Mouse (Mus musculus) cerebellum, adult 2 months (tissue): ENCODE measurements around the gene Lrrc20. TPM values are rescaled to one million over a fixed set of nuclear protein-coding genes. Genes with fewer than 3 reads are reported as not detected.
"Not testable (repeated sequence)": the region's sequence is repeated elsewhere in the genome, so short reads cannot be mapped to it uniquely, and the experiment has no call there.

Experiments
- DNase-seq, 2 experiments: peaks; one replicate each; pipeline ENCODE4 v3.0.0; 2021
- H3K27ac ChIP-seq: fragments of 200-500 bp; 2 replicates; pipeline ENCODE4 v1.5.1; 2012; ENCODE audit warnings: low read length, control low read depth, inconsistent platforms; ENCODE audit not compliant: insufficient read depth
- H3K27me3 ChIP-seq: fragments of 200-500 bp; 2 replicates; pipeline ENCODE4 v1.6.1; 2012; ENCODE audit warnings: inconsistent platforms, mild to moderate bottlenecking, low read length, moderate library complexity; ENCODE audit not compliant: control insufficient read depth, insufficient read depth
- H3K4me1 ChIP-seq: fragments of 200-500 bp; 2 replicates; pipeline ENCODE4 v1.6.1; 2011; ENCODE audit warnings: low read length; ENCODE audit not compliant: control insufficient read depth, insufficient read depth
- H3K4me3 ChIP-seq: fragments of 200-500 bp; replicated peaks from 2 replicates; pipeline ENCODE3; 2011; ENCODE audit warnings: mild to moderate bottlenecking, low read depth, low read length, control low read depth; ENCODE audit not compliant: insufficient read depth
- CTCF ChIP-seq: fragments of 200-500 bp; IDR thresholded peaks from 2 replicates; pipeline ENCODE4 v1.5.1; 2011; ENCODE audit warnings: low read depth, mild to moderate bottlenecking, control low read depth, low read length, moderate library complexity, borderline replicate concordance; ENCODE audit not compliant: insufficient read depth
- POLR2A ChIP-seq: fragments of 200-500 bp; IDR thresholded peaks from 2 replicates; pipeline ENCODE4 v1.6.1; 2011; ENCODE audit warnings: low read length, control low read depth, borderline replicate concordance; ENCODE audit not compliant: insufficient read depth
- WGBS: fragments of 180-500 bp; shearing (Covaris S2); methylation state at CpG from one replicate; pipeline ENCODE4 v1.1.7; 2018; 5-methylcytosine and 5-hydroxymethylcytosine counted together
- polyA plus RNA-seq: library from polyadenylated mRNA; depleted of rRNA; stranded (reverse); fragments of >200 nt; gene quantifications from 2 replicates; pipeline ENCODE4 v1.2.3, GENCODE M21; 2012

Gene Lrrc20
- polyA plus RNA-seq, 1 experiment, result 20.9 TPM

DNA sequence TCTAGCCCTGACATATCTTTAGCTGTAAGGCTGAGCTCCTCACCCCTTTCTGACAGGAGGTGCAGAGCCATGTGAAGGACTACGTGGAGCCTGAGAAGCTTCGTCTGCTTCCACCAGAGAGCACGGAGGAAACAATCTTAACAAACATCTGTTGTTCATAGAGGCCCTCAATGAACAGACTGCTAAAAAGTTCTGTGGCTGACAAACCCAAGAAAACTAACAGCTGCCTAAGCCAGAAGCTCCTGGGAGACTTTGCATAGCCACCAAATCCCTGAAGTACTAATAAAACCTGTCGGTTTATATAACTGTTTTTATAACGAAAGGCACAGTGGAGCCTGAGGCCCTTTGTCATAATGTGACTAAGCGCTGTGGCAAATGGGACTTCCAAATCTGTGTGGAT is 32.1 kb upstream of the Lrrc20 start:
- TF ChIP-seq POLR2A, result no peak
- TF ChIP-seq CTCF, result no peak
- Histone ChIP-seq H3K4me3 (no peak overlapping the region), H3K27ac (no peak overlapping the region), H3K27me3 (no peaks in the 10 kb centered on the region), H3K4me1 (peaks cover 28% of the 10 kb centered on the region)
- no peak for DNase-seq
- 52% methylated on average over 6 of the region's 6 CpGs for WGBS

DNA sequence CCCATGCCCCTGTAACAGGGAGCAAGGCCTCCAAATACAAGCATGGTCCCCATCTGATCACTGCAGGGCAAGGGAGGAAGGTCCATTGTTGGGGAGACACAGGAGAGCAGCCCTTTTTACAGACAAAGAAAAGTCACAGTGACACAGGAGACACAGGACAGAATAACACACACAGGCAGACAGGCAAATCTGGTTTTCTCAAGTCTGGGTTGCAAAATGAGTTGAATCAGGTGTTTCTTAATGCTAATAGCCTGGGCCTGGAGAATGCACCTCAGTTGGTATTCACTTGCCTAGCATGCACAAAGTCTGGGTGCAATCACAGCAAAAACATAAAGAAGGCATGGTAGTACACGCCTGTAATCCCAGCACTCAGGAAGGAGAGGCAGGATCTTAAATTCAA is 31.7 kb upstream of the Lrrc20 start:
- H3K4me3 ChIP-seq, result no peak overlapping the region
- WGBS, result 94% methylated on average over 1 of the region's 1 CpGs
- DNase-seq, result no peak
- no peaks in the 10 kb centered on the region for H3K27me3 ChIP-seq
- no peak overlapping the region for H3K27ac ChIP-seq
- TF ChIP-seq POLR2A (no peak), CTCF (no peak)
- H3K4me1 ChIP-seq, result peaks cover 28% of the 10 kb centered on the region

DNA sequence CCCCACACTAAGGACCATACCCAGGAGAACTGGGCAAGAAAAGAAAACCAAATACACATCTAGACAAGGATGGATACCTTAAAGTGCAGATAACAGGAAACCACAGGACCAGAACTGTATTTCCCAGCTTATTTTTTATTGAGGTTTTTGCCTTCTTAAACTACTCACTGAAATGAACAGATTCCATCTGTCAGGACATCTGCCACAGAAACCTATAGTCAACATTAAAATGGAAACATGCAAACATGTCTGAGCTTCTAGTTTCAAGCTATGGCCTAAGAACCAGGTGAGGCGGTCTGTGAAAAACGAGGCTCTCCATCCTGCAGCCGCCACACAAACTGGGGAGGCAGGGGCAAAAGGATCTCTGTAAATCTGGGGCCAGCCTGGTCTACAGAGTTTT is 30.6 kb upstream of the Lrrc20 start:
- H3K27me3 ChIP-seq, result no peaks in the 10 kb centered on the region
- peaks cover 28% of the 10 kb centered on the region for H3K4me1 ChIP-seq
- H3K27ac ChIP-seq, result no peak overlapping the region
- DNase-seq, result peak in 1 of 2 experiments; percentile 57
- H3K4me3 ChIP-seq, result no peak overlapping the region
- 31% methylated on average over 3 of the region's 3 CpGs for WGBS
- TF ChIP-seq POLR2A (no peak), CTCF (no peak)

- Histone ChIP-seq H3K4me3 (no peak overlapping the region), H3K4me1 (peaks cover 31% of the 10 kb centered on the region), H3K27me3 (no peaks in the 10 kb centered on the region), H3K27ac (no peak overlapping the region; the same call in 1 of the 2 replicates)
- WGBS, result 56% methylated on average over 10 of the region's 10 CpGs
- TF ChIP-seq POLR2A (no peak), CTCF (no peak)
- no peak for DNase-seq
Observed at GRCm38 (mm10) chr10:61447581-61448353, 27.8 kb upstream of the Lrrc20 start.

DNA sequence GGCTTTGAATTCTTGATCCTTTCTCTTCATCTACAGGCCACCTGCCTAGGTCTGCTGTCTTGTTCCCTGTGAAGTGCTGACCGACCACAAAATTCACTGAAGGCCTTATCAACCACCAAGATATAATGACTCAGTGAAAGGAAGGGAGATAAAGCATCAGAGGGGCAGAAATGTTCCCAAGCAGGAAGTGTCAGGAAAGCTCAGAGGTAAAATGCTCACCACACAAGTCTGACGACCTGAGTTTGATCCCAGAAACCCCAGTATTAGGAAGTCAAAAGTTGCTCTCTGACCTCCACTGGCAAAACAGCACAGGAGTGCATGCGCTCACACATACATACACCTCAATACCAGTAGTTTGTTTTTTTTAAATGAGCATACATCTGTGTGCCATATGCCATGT is 26.8 kb upstream of the Lrrc20 start:
- peaks cover 23% of the 10 kb centered on the region; the same call in 1 of the 2 replicates for H3K4me1 ChIP-seq
- no peak overlapping the region for H3K27ac ChIP-seq
- no peak overlapping the region for H3K4me3 ChIP-seq
- no peak for TF ChIP-seq CTCF
- no peak for TF ChIP-seq POLR2A
- H3K27me3 ChIP-seq, result no peaks in the 10 kb centered on the region
- DNase-seq, result no peak
- 75% methylated on average over 3 of the region's 3 CpGs for WGBS

- Histone ChIP-seq H3K4me3 (peak overlapping the region; percentile 87), H3K27ac (no peak overlapping the region), H3K4me1 (peaks cover 15% of the 10 kb centered on the region; the same call in 1 of the 2 replicates), H3K27me3 (no peaks in the 10 kb centered on the region)
- DNase-seq, result peak in 1 of 2 experiments; percentile 27
- TF ChIP-seq CTCF, result no peak
- no peak for TF ChIP-seq POLR2A
- WGBS, result under 1% methylated on average over 8 of the region's 8 CpGs
Observed at GRCm38 (mm10) chr10:61451463-61451930, 24.1 kb upstream of the Lrrc20 start.

GRCm38 (mm10) chr10:61451931-61452617 is 23.5 kb upstream of the Lrrc20 start:
- Histone ChIP-seq H3K4me3 (peak overlapping the region; percentile 87), H3K27me3 (no peaks in the 10 kb centered on the region), H3K4me1 (peaks cover 15% of the 10 kb centered on the region; the same call in 1 of the 2 replicates), H3K27ac (peak overlapping the region; percentile 22; the same call in 1 of the 2 replicates)
- WGBS, result under 1% methylated on average over 56 of the region's 62 CpGs
- no peak for TF ChIP-seq POLR2A
- DNase-seq, result peak; percentile 54 to 64

- Histone ChIP-seq H3K27ac (peak within 1 kb of the TSS; percentile 22; the same call in 1 of the 2 replicates), H3K4me3 (peak within 1 kb of the TSS; percentile 87), H3K4me1 (peaks cover 15% of the 10 kb centered on the region; the same call in 1 of the 2 replicates), H3K27me3 (no peaks in the 10 kb centered on the region)
- DNase-seq, result peak; percentile 97 to 99
- no peak for TF ChIP-seq CTCF
- TF ChIP-seq POLR2A, result peak; percentile 95
- WGBS, result under 1% methylated on average over 34 of the region's 36 CpGs
Observed at GRCm38 (mm10) chr10:61452645-61453044, 23.0 kb upstream of the Lrrc20 start, which contains the start of gene Eif4ebp2. Gene Eif4ebp2, minus strand, starts transcription at chr10:61452661.

GRCm38 (mm10) chr10:61453171-61453570 is 22.4 kb upstream of the Lrrc20 start:
- 58% methylated on average over 3 of the region's 3 CpGs for WGBS
- not testable (repeated sequence) for H3K4me3 ChIP-seq, H3K27me3 ChIP-seq, H3K27ac ChIP-seq, DNase-seq
- H3K4me1 ChIP-seq, result peaks cover 14% of the 10 kb centered on the region; the same call in 1 of the 2 replicates
